Mouse (Mus musculus): ENCODE measurements around the gene Gm21679. TPM values are rescaled to one million over a fixed set of nuclear protein-coding genes. Genes with fewer than 3 reads are reported as not detected.

The Gm21679 gene
- not detected for polyA plus RNA-seq (2012; fragmentation: generic; extraction: Trizol)

DNA sequence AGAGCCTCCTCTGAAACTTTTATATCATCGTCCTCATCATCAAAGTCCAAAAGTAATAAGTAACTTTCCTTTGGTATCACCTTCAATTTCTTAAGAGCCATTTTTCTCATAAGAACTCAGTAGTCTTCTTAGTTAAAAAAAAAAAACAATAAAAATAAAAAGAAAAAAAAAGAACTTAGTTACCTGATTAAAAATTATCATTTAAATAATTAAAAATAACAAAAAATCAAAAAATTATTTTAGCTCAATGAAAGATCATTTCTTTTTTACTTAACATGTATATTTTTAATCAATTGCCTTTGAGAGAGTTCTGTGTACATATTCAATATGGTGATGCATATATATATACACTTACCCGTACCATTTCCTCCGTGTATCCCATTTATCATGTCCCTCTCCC, at the start of gene Gm21679:
TSS of gene Gm21679 (minus strand) at position 101 of the 400 bp plus-strand sequence.

